Mouse (Mus musculus): ENCODE measurements around the gene Ndufc2. TPM values are rescaled to one million over a fixed set of nuclear protein-coding genes. Genes with fewer than 3 reads are reported as not detected.

The Ndufc2 gene
- polyA plus RNA-seq, 1 experiment from 2014 or later: 371 TPM

- Histone ChIP-seq H3K36me3 (ENCODE audit: control insufficient read depth, insufficient read depth, low read length) (no peaks in the 10 kb centered on the region), H3K4me1 (ENCODE audit: control insufficient read depth, insufficient read depth, low read length) (no peaks in the 10 kb centered on the region), H3K9ac (ENCODE audit: low read length) (no peak overlapping the region), H3K27ac (ENCODE audit: low read depth, low read length) (no peak overlapping the region), H3K4me3 (ENCODE audit: low read depth, low read length) (no peak overlapping the region), H3K4me2 (no peak overlapping the region), H3K27me3 (ENCODE audit: control insufficient read depth, insufficient read depth, low read length) (no peaks in the 10 kb centered on the region), H3K9me3 (ENCODE audit: control insufficient read depth, low read length) (no peaks in the 10 kb centered on the region)
- DNase-seq (ENCODE audit: low spot score, missing footprints): peak; percentile 72
- 81% methylated on average over 2 of the region's 2 CpGs for WGBS
- no peak for ATAC-seq (ENCODE audit: low FRiP score)
Measured at GRCm38 (mm10) chr7:97394375-97394774, 5.4 kb upstream of the Ndufc2 start.

DNA sequence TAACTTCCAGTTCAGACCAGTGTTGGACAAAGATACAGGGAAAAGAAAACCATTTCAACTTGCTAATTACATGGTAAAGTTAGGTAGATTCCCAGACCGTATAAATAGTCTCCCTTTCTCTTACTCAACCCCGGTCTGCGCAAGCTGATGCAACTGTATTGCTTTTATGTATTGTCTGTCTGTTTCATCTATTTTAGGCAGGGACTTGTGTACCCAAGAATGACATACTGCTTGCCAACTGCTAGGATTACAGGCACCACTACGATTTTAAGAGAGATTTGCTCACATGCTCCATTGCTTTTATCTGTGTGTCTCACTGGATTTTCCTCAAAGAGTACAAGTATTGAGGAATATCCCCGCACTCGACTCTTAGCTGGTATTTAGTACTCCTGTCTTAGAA lies 860 bp upstream of the Ndufc2 start:
- no peak overlapping the region for H3K9ac ChIP-seq (ENCODE audit: low read length)
- H3K4me2 ChIP-seq: no peak overlapping the region
- H3K9me3 ChIP-seq (ENCODE audit: control insufficient read depth, low read length): no peaks in the 10 kb centered on the region
- no peak overlapping the region for H3K27ac ChIP-seq (ENCODE audit: low read depth, low read length)
- no peaks in the 10 kb centered on the region for H3K27me3 ChIP-seq (ENCODE audit: control insufficient read depth, insufficient read depth, low read length)
- no peak for DNase-seq (ENCODE audit: low spot score, missing footprints)
- no peaks in the 10 kb centered on the region for H3K36me3 ChIP-seq (ENCODE audit: control insufficient read depth, insufficient read depth, low read length)
- ATAC-seq (ENCODE audit: low FRiP score): no peak
- no peak overlapping the region for H3K4me3 ChIP-seq (ENCODE audit: low read depth, low read length)
- H3K4me1 ChIP-seq (ENCODE audit: control insufficient read depth, insufficient read depth, low read length): peaks cover 11% of the 10 kb centered on the region
- 89% methylated on average over 6 of the region's 6 CpGs for WGBS

DNA sequence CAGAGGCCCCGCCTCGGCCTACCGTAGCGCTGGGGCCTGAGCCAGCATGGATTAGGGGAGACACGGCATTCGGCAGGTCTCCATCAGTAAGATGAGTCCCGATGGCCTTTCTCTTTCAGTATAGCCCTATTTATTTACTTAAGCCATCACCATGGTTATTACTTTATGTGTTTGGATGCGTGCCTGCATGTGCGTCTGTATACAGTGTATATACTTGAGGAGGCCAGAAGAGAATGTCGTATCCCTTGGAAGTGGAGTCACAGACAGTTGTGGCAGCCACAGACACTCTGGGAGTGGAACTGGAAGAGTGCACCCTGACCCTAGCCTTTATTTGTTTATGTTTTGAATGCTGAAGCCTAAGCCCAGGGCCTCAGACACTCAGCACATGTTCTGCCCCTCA lies 7.3 kb downstream of the Ndufc2 start:
- no peak overlapping the region for H3K4me3 ChIP-seq (ENCODE audit: low read depth, low read length)
- H3K27me3 ChIP-seq (ENCODE audit: control insufficient read depth, insufficient read depth, low read length): no peaks in the 10 kb centered on the region
- H3K36me3 ChIP-seq (ENCODE audit: control insufficient read depth, insufficient read depth, low read length): 0 out of 2 replicates have a peak, but pooled peaks cover 4% of the 10 kb centered on the region
- no peak overlapping the region for H3K27ac ChIP-seq (ENCODE audit: low read depth, low read length)
- no peak overlapping the region for H3K9ac ChIP-seq (ENCODE audit: low read length)
- no peaks in the 10 kb centered on the region for H3K4me1 ChIP-seq (ENCODE audit: control insufficient read depth, insufficient read depth, low read length)
- H3K4me2 ChIP-seq: no peak overlapping the region
- ATAC-seq (ENCODE audit: low FRiP score) (no peak), DNase-seq (ENCODE audit: low spot score, missing footprints) (no peak)
- 91% methylated on average over 10 of the region's 10 CpGs for WGBS
- no peaks in the 10 kb centered on the region for H3K9me3 ChIP-seq (ENCODE audit: control insufficient read depth, low read length)

DNA sequence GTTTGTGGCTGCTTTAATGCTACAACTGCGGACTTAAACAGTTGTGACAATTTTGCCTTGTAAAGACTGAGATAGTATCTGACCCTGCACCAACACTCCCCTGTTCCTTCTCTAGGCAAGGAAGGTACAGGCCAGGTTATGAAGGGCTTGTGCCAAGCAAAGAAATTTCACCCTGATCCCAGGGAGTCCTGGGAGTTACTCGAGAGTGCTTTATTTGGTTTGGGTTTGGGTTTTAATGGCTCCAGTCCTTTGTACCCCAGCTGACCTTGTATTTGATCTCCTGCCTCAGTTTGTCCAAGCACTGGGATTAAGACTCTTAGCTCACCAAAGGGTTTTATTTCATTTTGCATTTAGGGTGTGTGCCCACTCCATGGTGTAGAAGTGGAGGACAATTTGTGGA lies 11.3 kb downstream of the Ndufc2 start:
- H3K4me3 ChIP-seq (ENCODE audit: low read depth, low read length): no peak overlapping the region
- no peak overlapping the region for H3K27ac ChIP-seq (ENCODE audit: low read depth, low read length)
- DNase-seq (ENCODE audit: low spot score, missing footprints) (no peak), ATAC-seq (ENCODE audit: low FRiP score) (no peak)
- H3K9me3 ChIP-seq (ENCODE audit: control insufficient read depth, low read length): no peaks in the 10 kb centered on the region
- H3K36me3 ChIP-seq (ENCODE audit: control insufficient read depth, insufficient read depth, low read length): 0 out of 2 replicates have a peak, but pooled peaks cover 4% of the 10 kb centered on the region
- 86% methylated on average over 2 of the region's 2 CpGs for WGBS
- H3K4me1 ChIP-seq (ENCODE audit: control insufficient read depth, insufficient read depth, low read length): no peaks in the 10 kb centered on the region
- H3K4me2 ChIP-seq: no peak overlapping the region
- H3K9ac ChIP-seq (ENCODE audit: low read length): no peak overlapping the region
- no peaks in the 10 kb centered on the region for H3K27me3 ChIP-seq (ENCODE audit: control insufficient read depth, insufficient read depth, low read length)

GRCm38 (mm10) chr7:97411575-97411974 lies 11.8 kb downstream of the Ndufc2 start:
- Histone ChIP-seq H3K4me1 (ENCODE audit: control insufficient read depth, insufficient read depth, low read length) (no peaks in the 10 kb centered on the region), H3K9ac (ENCODE audit: low read length) (no peak overlapping the region), H3K4me3 (ENCODE audit: low read depth, low read length) (no peak overlapping the region), H3K9me3 (ENCODE audit: control insufficient read depth, low read length) (no peaks in the 10 kb centered on the region), H3K36me3 (ENCODE audit: control insufficient read depth, insufficient read depth, low read length) (0 out of 2 replicates have a peak, but pooled peaks cover 4% of the 10 kb centered on the region), H3K27me3 (ENCODE audit: control insufficient read depth, insufficient read depth, low read length) (no peaks in the 10 kb centered on the region), H3K27ac (ENCODE audit: low read depth, low read length) (no peak overlapping the region), H3K4me2 (no peak overlapping the region)
- ATAC-seq (ENCODE audit: low FRiP score): no peak
- no peak for DNase-seq (ENCODE audit: low spot score, missing footprints)
- 84% methylated on average over 3 of the region's 3 CpGs for WGBS

GRCm38 (mm10) chr7:97413981-97414380 lies 14.2 kb downstream of the Ndufc2 start:
- DNase-seq (ENCODE audit: low spot score, missing footprints): no peak
- 93% methylated on average over 1 of the region's 1 CpGs for WGBS
- H3K4me1 ChIP-seq (ENCODE audit: control insufficient read depth, insufficient read depth, low read length): no peaks in the 10 kb centered on the region
- no peak overlapping the region for H3K4me3 ChIP-seq (ENCODE audit: low read depth, low read length)
- no peak for ATAC-seq (ENCODE audit: low FRiP score)
- H3K4me2 ChIP-seq: no peak overlapping the region
- H3K9me3 ChIP-seq (ENCODE audit: control insufficient read depth, low read length): no peaks in the 10 kb centered on the region
- H3K36me3 ChIP-seq (ENCODE audit: control insufficient read depth, insufficient read depth, low read length): 0 out of 2 replicates have a peak, but pooled peaks cover 4% of the 10 kb centered on the region
- H3K9ac ChIP-seq (ENCODE audit: low read length): no peak overlapping the region
- H3K27me3 ChIP-seq (ENCODE audit: control insufficient read depth, insufficient read depth, low read length): no peaks in the 10 kb centered on the region
- H3K27ac ChIP-seq (ENCODE audit: low read depth, low read length): no peak overlapping the region

- Histone ChIP-seq H3K9ac (ENCODE audit: low read length) (no peak overlapping the region), H3K27ac (ENCODE audit: low read depth, low read length) (no peak overlapping the region), H3K4me1 (ENCODE audit: control insufficient read depth, insufficient read depth, low read length) (no peaks in the 10 kb centered on the region), H3K27me3 (ENCODE audit: control insufficient read depth, insufficient read depth, low read length) (no peaks in the 10 kb centered on the region), H3K9me3 (ENCODE audit: control insufficient read depth, low read length) (no peaks in the 10 kb centered on the region), H3K4me2 (no peak overlapping the region), H3K4me3 (ENCODE audit: low read depth, low read length) (no peak overlapping the region), H3K36me3 (ENCODE audit: control insufficient read depth, insufficient read depth, low read length) (0 out of 2 replicates have a peak, but pooled peaks cover 4% of the 10 kb centered on the region)
- ATAC-seq (ENCODE audit: low FRiP score) (no peak), DNase-seq (ENCODE audit: low spot score, missing footprints) (no peak)
- WGBS: 92% methylated on average over 1 of the region's 1 CpGs
Measured at GRCm38 (mm10) chr7:97414426-97414825, 14.6 kb downstream of the Ndufc2 start.

DNA sequence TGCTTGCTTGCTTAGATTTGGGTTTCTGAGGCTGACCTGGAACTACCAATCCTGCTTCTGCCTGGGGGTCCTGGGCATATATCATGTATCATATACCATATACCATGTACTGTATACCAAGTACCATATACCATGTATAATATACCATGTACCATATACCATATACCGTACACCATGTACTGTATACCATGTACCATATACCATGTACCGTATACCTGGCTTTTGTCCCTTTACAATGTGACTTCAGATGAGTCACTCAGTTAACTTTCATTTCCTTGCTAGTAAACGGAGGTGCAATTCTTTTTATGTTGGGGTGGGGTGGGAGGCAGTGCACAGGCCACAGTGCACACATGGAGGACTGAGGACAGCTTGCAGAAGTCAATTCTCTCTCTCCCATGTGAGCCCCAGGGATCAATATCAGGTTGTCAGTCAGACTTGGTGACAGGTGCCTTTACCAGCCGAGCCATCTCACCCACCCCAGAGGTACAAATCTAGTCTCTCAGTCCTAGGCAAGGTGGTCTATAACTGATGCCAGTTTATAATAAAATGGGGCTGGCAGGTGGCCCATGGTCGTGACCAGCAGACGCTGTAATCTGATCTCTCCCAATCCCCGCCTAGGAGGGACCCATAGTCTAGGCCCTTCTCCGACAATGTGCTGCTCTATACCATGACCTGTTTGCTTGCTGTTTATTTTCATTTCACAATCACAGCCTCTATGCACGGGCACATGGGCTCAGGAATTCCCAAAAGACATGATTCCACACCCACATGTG lies 15.3 kb downstream of the Ndufc2 start:
- no peaks in the 10 kb centered on the region for H3K9me3 ChIP-seq (ENCODE audit: control insufficient read depth, low read length)
- no peak overlapping the region for H3K4me3 ChIP-seq (ENCODE audit: low read depth, low read length)
- H3K9ac ChIP-seq (ENCODE audit: low read length): no peak overlapping the region
- 0 out of 2 replicates have a peak, but pooled peaks cover under 1% of the 10 kb centered on the region for H3K36me3 ChIP-seq (ENCODE audit: control insufficient read depth, insufficient read depth, low read length)
- no peaks in the 10 kb centered on the region for H3K4me1 ChIP-seq (ENCODE audit: control insufficient read depth, insufficient read depth, low read length)
- no peak overlapping the region for H3K4me2 ChIP-seq
- DNase-seq (ENCODE audit: low spot score, missing footprints) (no peak), ATAC-seq (ENCODE audit: low FRiP score) (no peak)
- no peaks in the 10 kb centered on the region for H3K27me3 ChIP-seq (ENCODE audit: control insufficient read depth, insufficient read depth, low read length)
- H3K27ac ChIP-seq (ENCODE audit: low read depth, low read length): no peak overlapping the region
- WGBS: 70% methylated on average over 9 of the region's 9 CpGs

DNA sequence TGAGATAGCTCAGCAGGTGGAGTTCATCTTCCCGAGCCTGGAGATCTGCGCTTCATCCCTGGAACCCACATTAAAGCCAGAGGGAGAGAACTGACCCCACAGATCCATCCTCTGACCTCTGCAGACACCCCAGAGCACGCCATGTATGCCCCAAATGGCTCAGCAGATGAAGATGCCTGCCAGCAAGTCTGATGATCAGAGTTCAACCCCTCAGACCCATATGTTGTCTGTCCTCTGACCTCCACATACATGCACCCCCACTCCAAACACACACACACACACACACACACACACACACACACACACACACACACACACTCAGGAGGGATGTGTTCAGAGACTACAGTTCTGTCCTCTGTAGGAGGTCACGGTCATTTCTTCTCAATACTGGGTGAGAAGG lies 16.7 kb downstream of the Ndufc2 start:
- no peak overlapping the region for H3K4me2 ChIP-seq
- ATAC-seq (ENCODE audit: low FRiP score): no peak
- H3K4me3 ChIP-seq (ENCODE audit: low read depth, low read length): no peak overlapping the region
- H3K9me3 ChIP-seq (ENCODE audit: control insufficient read depth, low read length): no peaks in the 10 kb centered on the region
- 82% methylated on average over 4 of the region's 4 CpGs for WGBS
- no peak for DNase-seq (ENCODE audit: low spot score, missing footprints)
- no peaks in the 10 kb centered on the region for H3K4me1 ChIP-seq (ENCODE audit: control insufficient read depth, insufficient read depth, low read length)
- no peaks in the 10 kb centered on the region for H3K36me3 ChIP-seq (ENCODE audit: control insufficient read depth, insufficient read depth, low read length)
- H3K27me3 ChIP-seq (ENCODE audit: control insufficient read depth, insufficient read depth, low read length): no peaks in the 10 kb centered on the region
- no peak overlapping the region for H3K27ac ChIP-seq (ENCODE audit: low read depth, low read length)
- H3K9ac ChIP-seq (ENCODE audit: low read length): no peak overlapping the region

All from midbrain, embryonic 11.5 days (tissue).